Mouse (Mus musculus) intestine, postnatal 0 days (tissue): ENCODE data around the gene Syce2. TPM values are rescaled to one million over a fixed set of nuclear protein-coding genes. Genes with fewer than 3 reads are reported as not detected.
A peak's percentile ranks its signal among the peaks of the same experiment; 100 is the strongest.
"Not testable (repeated sequence)": the region's sequence is repeated elsewhere in the genome, so short reads cannot be mapped to it uniquely, and the experiment has no call there.

Experiments
- ATAC-seq: fragments of 200-750 bp; cut with Nextera tagmentation; 2 replicates; pipeline ENCODE4 v1.8.0; 2017; ENCODE audit warnings: mild to moderate bottlenecking, moderate TSS enrichment, moderate library complexity
- H3K27ac ChIP-seq: fragments of 300-500 bp; sonication (generic); 2 replicates; pipeline ENCODE4 v1.5.1; 2014; ENCODE audit warnings: mild to moderate bottlenecking, low read depth, low read length, moderate library complexity
- H3K27me3 ChIP-seq: fragments of 300-500 bp; sonication (generic); replicated peaks from 2 replicates; pipeline ENCODE4 v1.6.1; 2014; ENCODE audit warnings: low read length, mixed read lengths; ENCODE audit not compliant: control insufficient read depth, insufficient read depth
- H3K36me3 ChIP-seq: fragments of 300-500 bp; sonication (generic); 2 replicates; pipeline ENCODE4 v1.6.1; 2014; ENCODE audit warnings: mild to moderate bottlenecking, moderate library complexity; ENCODE audit not compliant: control insufficient read depth, insufficient read depth
- H3K4me1 ChIP-seq: fragments of 300-500 bp; sonication (generic); replicated peaks from 2 replicates; pipeline ENCODE4 v1.6.1; 2014; ENCODE audit warnings: antibody characterized with exemption, low read length, mixed read lengths; ENCODE audit not compliant: control insufficient read depth, insufficient read depth
- H3K4me2 ChIP-seq: fragments of 300-500 bp; sonication (generic); replicated peaks from 2 replicates; pipeline ENCODE4 v1.6.1; 2014; ENCODE audit warnings: low read depth, mild to moderate bottlenecking, moderate library complexity
- H3K4me3 ChIP-seq: fragments of 300-500 bp; sonication (generic); 2 replicates; pipeline ENCODE4 v1.5.1; 2014; ENCODE audit warnings: low read depth, low read length
- H3K9ac ChIP-seq: fragments of 300-500 bp; sonication (generic); 2 replicates; pipeline ENCODE4 v1.6.1; 2014; ENCODE audit warnings: mild to moderate bottlenecking, low read depth, low read length
- H3K9me3 ChIP-seq: fragments of 300-500 bp; sonication (generic); 2 replicates; pipeline ENCODE4 v1.6.1; 2016; ENCODE audit warnings: mixed run types; ENCODE audit not compliant: control insufficient read depth
- CTCF ChIP-seq: sonication (generic); IDR thresholded peaks from 2 replicates; pipeline ENCODE4 v1.5.1; 2016; ENCODE audit warnings: low read depth, mild to moderate bottlenecking, control low read depth, antibody characterized with exemption, moderate library complexity
- WGBS: fragments of 180-500 bp; shearing (Covaris S2); extraction: QIAGEN DNeasy Blood & Tissue Kit; methylation state at CpG from one replicate; pipeline ENCODE4 v1.1.7; 2014; 5-methylcytosine and 5-hydroxymethylcytosine counted together
- polyA plus RNA-seq: library from polyadenylated mRNA; unstranded; fragments of >200 nt; fragmentation: Nextera tagmentation; extraction: Ambion mirVana; gene quantifications from 2 replicates; pipeline ENCODE4 v1.2.1, GENCODE M21; 2015

Syce2 gene
- 27.1 and 32.7 TPM in 2 replicates for polyA plus RNA-seq

DNA sequence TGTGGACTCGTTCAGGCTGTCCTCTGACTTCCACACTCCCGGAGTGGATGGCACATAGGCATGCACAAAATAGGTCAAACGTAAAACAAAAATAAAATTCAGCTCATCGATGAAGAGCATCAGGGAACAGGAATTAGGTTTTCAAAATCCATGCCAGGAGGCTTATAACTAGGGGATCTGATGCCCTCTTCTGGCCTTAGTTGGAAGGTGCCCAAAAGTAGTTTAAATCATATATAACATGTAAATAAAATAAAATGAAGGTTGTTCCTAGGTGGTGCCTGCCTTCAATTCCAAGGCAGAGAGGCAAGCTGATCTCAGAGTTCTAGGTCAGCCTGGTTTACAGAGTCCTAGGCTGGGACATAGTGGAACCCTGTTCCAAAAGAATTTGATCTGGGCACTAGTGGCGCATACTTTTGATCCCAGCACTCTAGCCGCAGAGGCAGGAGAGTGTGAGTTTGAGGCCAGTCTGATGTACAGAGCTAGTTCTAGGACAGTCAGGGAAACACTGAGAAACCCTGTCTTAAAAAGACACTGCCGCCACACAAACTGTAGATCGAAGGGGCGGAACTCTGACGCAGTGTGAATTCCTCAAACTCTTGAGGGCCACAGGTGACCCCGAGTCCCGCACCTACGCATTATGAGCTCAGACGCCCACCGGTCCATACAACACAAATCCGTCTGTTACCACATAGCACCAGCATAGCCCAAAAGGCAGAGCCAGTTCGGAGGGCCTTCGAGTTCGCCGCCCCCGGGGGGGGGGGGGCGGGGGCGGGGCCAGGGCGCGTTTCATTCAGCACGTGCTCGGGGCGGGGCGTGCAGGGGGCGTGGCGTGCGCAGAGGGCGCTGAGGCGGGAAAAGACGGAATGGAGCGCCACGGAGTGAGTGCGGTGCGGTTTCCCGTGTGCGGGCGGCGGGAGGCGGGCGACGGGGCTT is at the start of gene Syce2:
TSS of gene Syce2 (plus strand) at position 736 of the 933 bp plus-strand sequence.
- Histone ChIP-seq H3K4me2 (peak within 1 kb of the TSS; percentile 82), H3K36me3 (peaks cover 28% of the 10 kb centered on the region), H3K4me1 (peaks cover 7% of the 10 kb centered on the region; the same call in 1 of the 2 replicates), H3K9ac (peak within 1 kb of the TSS; percentile 42), H3K27ac (peak within 1 kb of the TSS; percentile 0; the same call in 1 of the 2 replicates), H3K27me3 (no peaks in the 10 kb centered on the region), H3K9me3 (no peaks in the 10 kb centered on the region), H3K4me3 (peak within 1 kb of the TSS; percentile 43)
- 15% methylated on average over 38 of the region's 46 CpGs for WGBS
- peak; percentile 57 for ATAC-seq
- TF ChIP-seq CTCF, result peak; percentile 64

DNA sequence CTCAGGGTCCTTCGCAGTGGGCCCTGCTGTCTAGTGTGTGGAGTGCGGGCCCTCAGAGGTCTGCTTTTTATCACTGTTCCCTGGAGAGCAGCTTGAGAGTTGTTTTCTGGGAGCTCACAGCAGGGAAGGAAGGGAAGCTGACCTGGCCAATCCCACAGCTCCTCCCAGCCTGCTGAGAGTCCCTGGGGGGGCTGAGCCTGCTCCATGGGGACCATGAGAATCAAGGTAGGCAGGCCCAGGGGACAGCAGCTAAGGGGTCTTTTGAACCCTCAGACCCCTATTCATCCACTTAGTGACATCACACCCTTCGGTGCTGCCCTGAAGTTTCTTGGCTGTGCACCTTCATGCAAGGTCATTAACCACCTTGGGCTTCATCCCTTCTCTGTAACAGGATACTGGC is 49.2 kb upstream of the Syce2 start, which contains the start of gene Dand5:
TSS of gene Dand5 (minus strand) at position 101 of the 400 bp plus-strand sequence.
- H3K9ac ChIP-seq, result no peak within 1 kb of the TSS
- 40% methylated on average over 3 of the region's 3 CpGs for WGBS

DNA sequence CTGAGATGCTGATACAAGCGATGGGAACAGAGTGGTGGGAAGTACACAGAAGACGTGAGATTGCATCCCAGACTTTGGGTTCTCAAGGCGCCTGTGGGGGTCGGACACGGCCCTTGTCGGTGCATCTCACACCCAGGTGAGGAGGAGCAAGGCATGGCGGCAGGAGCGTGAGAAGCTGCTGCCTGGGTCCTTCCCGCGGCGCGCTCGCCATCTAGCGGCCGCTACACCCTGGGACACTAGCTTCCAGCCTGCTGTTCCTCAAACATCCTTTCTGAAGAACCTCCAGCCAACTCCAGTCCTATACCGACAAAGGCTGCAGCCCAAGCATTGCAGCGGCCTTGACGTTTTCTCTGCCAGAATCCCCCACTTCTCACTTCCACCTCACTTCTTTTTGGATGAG is 48.3 kb upstream of the Syce2 start:
- no peak overlapping the region for H3K9ac ChIP-seq
- H3K27me3 ChIP-seq, result no peaks in the 10 kb centered on the region
- H3K27ac ChIP-seq, result no peak overlapping the region
- H3K36me3 ChIP-seq, result no peaks in the 10 kb centered on the region; the same call in 1 of the 2 replicates
- TF ChIP-seq CTCF, result peak; percentile 93
- 2% methylated on average over 18 of the region's 18 CpGs for WGBS
- no peaks in the 10 kb centered on the region for H3K9me3 ChIP-seq
- H3K4me2 ChIP-seq, result 0 out of 2 replicates have a peak overlapping the region, but pooled peaks have one; percentile 17
- ATAC-seq, result peak; percentile 55; the same call in 1 of the 2 replicates
- H3K4me3 ChIP-seq, result no peak overlapping the region
- no peaks in the 10 kb centered on the region for H3K4me1 ChIP-seq

More for the DNA sequence above, 49.2 kb upstream of the Syce2 start, which contains the start of gene Dand5:
- ATAC-seq, result no peak
- Histone ChIP-seq H3K27ac (no peak within 1 kb of the TSS), H3K4me1 (no peaks in the 10 kb centered on the region), H3K36me3 (no peaks in the 10 kb centered on the region; the same call in 1 of the 2 replicates), H3K4me3 (no peak within 1 kb of the TSS), H3K4me2 (0 out of 2 replicates have a peak within 1 kb of the TSS, but pooled peaks have one; percentile 17), H3K27me3 (no peaks in the 10 kb centered on the region), H3K9me3 (no peaks in the 10 kb centered on the region)
- no peak for TF ChIP-seq CTCF

DNA sequence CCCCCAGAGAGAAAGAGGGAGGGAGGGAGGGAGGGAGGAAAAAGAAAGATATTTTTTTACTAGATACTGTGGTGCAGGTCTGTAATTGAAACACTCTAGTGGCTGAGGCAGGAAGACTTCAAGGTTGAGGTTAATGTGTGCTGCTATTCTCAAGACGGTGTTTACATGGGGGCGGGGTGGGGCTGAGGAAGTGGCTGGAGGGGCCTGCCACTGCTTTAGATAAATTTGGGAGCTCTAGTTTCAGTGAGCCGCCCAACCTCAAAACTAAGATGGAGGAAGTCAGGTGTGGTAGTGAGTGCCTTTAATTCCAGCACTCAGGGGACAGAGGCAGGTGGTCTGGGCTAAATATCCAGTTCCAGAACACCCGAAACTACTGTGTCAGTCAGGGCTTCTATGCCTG is 46.3 kb upstream of the Syce2 start:
- no peaks in the 10 kb centered on the region for H3K27me3 ChIP-seq
- H3K27ac ChIP-seq, result no peak overlapping the region
- H3K9me3 ChIP-seq, result no peaks in the 10 kb centered on the region
- no peak overlapping the region for H3K9ac ChIP-seq
- WGBS, result 49% methylated on average over 4 of the region's 4 CpGs
- no peak for ATAC-seq
- no peaks in the 10 kb centered on the region; the same call in 1 of the 2 replicates for H3K36me3 ChIP-seq
- H3K4me1 ChIP-seq, result no peaks in the 10 kb centered on the region
- no peak for TF ChIP-seq CTCF
- no peak overlapping the region for H3K4me2 ChIP-seq
- H3K4me3 ChIP-seq, result no peak overlapping the region

DNA sequence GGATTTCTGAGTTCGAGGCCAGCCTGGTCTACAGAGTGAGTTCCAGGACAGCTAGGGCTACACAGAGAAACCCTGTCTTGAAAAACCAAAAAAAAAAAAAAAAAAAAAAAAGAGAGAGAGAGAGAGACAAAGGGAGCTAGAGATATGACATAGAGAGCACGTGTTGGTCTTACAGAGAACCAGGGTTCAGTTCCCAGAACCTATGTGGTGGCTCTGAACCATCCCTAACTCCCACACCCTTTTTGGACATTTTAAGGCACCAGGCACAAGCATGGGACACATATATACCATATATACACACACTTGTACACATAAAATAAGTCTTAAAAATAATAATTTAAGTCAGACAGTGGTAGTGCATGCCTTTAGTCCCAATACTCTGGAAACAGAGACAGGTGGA is 45.4 kb upstream of the Syce2 start:
- not testable (repeated sequence) for H3K4me3 ChIP-seq, H3K27me3 ChIP-seq, ATAC-seq, H3K4me2 ChIP-seq, H3K9me3 ChIP-seq, H3K4me1 ChIP-seq, H3K9ac ChIP-seq, H3K36me3 ChIP-seq, H3K27ac ChIP-seq
- WGBS, result 73% methylated on average over 1 of the region's 2 CpGs

DNA sequence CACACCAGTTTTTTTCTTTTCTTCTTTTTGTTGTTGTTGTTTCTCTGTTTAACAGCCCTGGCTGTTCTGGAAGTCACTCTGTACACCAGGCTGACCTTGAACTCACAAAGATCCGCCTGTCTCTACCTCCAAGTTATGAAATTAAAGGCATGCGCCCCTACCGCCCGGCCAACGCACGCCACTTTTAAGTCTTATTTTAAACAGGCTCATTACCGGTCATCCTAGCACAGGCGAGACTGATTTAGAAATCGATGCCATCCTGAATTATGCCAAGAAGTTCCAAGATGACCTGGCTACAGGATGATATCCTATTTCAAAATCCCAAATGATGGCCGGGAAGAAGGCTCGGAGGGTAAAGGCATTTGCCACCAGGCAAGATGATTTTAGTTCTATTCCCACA is 40.4 kb upstream of the Syce2 start, which contains the start of gene Gadd45gip1:
TSS of gene Gadd45gip1 (plus strand) at position 33 of the 400 bp plus-strand sequence.
- H3K9me3 ChIP-seq, result no peaks in the 10 kb centered on the region
- no peak for ATAC-seq
- peak within 1 kb of the TSS; percentile 71 for H3K27ac ChIP-seq
- H3K36me3 ChIP-seq, result peaks cover 26% of the 10 kb centered on the region
- H3K4me3 ChIP-seq, result peak within 1 kb of the TSS; percentile 93
- H3K9ac ChIP-seq, result peak within 1 kb of the TSS; percentile 83
- WGBS, result 60% methylated on average over 11 of the region's 11 CpGs
- no peaks in the 10 kb centered on the region for H3K4me1 ChIP-seq
- no peaks in the 10 kb centered on the region for H3K27me3 ChIP-seq
- peak; percentile 40 for TF ChIP-seq CTCF
- H3K4me2 ChIP-seq, result peak within 1 kb of the TSS; percentile 87
